Mouse (Mus musculus) frontal cortex, postnatal 14 days (tissue): ENCODE measurements around the gene Nup188.

Experiments
- DNase-seq, 2 experiments: peaks; one replicate each; pipeline ENCODE4 v3.0.0; 2022; ENCODE audit warnings: low spot score in 2 of 2

Gene Nup188

DNA sequence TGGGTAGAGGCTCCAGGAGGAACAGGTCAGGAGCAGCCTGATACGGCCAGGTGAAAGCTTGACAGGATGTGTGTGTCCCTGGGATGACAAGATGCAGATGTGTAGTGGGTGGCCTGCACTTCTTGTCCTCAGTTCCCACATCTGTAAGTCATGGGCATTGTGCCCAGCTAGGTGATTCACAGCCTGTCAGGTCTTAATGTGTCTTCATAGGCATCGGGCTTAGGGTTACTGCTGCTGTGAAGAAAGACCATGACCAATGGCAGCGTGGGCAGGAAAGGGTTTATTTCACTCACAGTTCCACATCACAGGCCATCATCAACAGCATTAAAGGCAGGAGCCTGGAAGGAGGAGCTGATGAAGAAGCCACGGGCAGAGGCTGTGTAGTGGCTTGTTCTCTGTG is 99.4 kb downstream of the Nup188 start:
- no peak for DNase-seq

DNA sequence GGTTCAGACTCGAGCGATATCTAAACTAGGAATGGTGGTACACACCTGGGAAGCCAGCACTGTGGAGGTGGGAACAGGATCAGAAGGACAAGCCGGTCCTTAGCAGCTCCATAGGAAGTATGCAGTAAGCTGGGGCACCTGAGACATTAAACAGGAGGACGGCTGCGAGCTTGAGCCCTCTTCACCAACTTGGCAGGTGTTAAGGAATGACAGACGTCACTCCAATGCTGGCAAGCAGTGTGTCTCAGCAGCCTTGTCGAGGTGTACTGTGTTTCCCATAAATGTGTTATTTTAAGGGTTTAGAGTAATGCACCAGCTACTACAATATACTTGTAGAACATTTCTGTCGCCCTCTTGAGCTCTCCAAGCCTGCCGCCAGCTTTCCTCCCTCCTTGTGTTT is 100.7 kb downstream of the Nup188 start:
- no peak for DNase-seq

DNA sequence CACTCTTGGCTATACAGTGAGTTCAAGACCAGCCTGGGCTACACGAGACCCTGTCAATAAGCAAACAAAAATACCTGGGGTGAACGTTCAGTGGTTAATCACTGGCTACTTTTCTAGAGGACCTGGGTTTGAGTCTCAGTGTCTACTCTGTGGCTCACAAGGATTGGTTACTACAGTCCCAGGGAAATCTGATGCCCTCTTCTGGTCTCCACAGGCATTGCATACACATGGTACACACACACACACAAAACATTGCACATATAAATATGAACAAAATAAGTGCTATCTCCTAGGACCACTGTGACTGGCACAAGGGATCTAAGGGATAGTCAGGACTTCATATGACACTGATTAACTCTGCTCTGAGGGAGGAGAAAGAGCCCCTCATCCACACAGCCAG is 102.8 kb downstream of the Nup188 start:
- DNase-seq, result no peak

DNA sequence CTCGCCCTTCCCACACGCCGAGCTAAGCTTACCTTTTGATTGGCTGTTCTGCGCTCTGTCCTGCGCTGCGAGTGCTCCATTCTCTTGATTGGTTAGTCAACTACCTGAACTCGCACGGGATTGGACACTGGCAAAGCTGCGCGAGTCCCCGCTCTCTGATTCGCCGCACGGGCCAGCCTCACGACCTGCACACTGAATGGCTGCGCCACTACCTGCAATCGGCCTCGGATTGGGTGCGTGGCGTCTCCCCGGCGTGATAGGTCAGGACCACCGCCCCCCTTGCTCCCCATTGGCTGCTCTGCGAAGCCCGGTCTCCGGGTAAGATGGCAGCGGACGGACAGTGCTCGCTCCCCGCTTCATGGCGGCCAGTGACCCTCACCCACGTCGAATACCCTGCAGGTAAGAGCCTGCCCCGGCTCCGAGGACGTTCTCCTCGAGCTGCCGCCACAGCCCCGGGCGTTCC is 105.9 kb downstream of the Nup188 start, which contains the start of gene Dolpp1:
TSS of gene Dolpp1 (plus strand) at position 141 of the 463 bp plus-strand sequence.
- DNase-seq, result peak; percentile 99 to 100

DNA sequence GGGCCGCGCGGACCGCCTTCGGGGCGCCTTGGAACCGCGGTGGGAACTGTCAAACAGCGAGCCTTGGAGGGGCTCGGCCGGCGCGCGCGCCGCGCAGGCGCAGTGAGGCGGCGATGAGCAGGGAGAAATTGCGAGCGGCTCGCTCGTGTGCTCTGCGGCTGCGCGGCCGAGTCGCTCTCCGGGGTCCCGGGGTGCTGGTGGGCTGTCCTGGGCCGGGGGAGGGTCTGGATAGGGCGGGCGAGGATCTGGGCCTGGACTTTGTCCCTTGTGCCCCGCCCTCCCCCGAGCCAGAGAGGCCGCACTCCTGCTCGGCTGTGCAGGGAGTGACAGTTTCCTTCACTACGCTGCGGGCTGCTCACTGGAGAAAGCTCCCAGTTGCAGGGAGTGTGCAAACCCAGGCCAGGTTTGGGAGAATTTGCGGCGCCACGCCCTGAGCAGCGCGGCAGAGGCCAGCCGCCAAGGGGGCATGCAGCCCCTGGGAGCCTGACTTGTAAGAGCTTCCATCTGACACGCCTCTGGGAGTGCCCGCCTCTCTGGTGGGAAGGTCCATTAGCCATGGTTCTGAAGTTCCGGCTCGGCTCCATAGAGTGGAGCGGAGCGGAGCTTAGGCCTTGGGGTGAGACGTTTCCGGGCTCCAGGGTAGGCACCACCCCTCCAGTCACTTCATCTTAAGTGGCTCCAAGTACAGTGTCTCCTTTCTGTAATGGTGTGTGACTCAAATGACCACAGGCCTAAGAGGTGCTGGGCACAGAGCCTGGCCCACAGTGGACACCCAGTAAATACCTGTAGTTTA is 106.6 kb downstream of the Nup188 start:
- peak; percentile 48 to 56 for DNase-seq

DNA sequence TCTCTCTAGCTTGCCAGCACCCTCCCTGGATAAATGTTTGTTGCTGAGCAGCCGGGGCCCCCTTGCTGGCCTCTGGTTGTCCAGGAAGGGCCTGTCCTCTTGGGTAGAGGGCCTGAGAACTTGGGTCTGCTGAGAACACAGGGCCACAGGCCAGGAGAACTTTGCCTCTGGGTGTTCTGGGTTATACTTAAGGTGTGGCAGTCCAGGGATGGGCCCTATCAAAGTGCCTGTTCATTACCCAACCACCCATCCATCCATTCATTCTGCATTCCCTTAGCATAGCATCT is 107.1 kb downstream of the Nup188 start:
- DNase-seq, result no peak
